Mouse (Mus musculus) CD4-positive naive resting alpha-beta T cell, adult 57 days (primary cell): ENCODE results near the gene Scgb2b21. TPM values are rescaled to one million over a fixed set of nuclear protein-coding genes. Genes with fewer than 3 reads are reported as not detected.

Experiments
- total RNA-seq: library from RNA; stranded (reverse); gene quantifications from one replicate; pipeline ENCODE4 v1.2.4, GENCODE M21; 2023

The Scgb2b21 gene
- not detected for total RNA-seq

GRCm38 (mm10) chr7:33520358-33520757 is at the start of gene Scgb2b21:
Gene Scgb2b21, minus strand, starts transcription at chr7:33520458.

Other genes starting within 250 kb of the Scgb2b21 start
- not detected for gene Scgb2b19, start 240.1 kb downstream of the Scgb2b21 start, total RNA-seq
- not detected for gene Scgb1b19, start 233.2 kb downstream of the Scgb2b21 start, total RNA-seq
- gene Scgb2b20, start 154.1 kb downstream of the Scgb2b21 start, total RNA-seq, result not detected
- not detected for gene Scgb1b20, start 147.2 kb downstream of the Scgb2b21 start, total RNA-seq
- not detected for gene Scgb2b24, start 218.9 kb upstream of the Scgb2b21 start, total RNA-seq
- not detected for gene Scgb1b24, start 223.3 kb upstream of the Scgb2b21 start, total RNA-seq